Mouse (Mus musculus) kidney, adult 2 months (tissue): ENCODE measurements around the gene Hsd17b6.

ENCODE experiments used
- CTCF ChIP-seq: fragments of 200-500 bp; conservative IDR thresholded peaks from 2 replicates; pipeline ENCODE4 v1.5.1; 2011; ENCODE audit warnings: low read depth, mild to moderate bottlenecking, control low read depth, low read length, moderate library complexity, mixed read lengths; ENCODE audit not compliant: insufficient read depth, insufficient read length
- POLR2A ChIP-seq: fragments of 200-500 bp; IDR thresholded peaks from one replicate; pipeline ENCODE4 v1.6.1; 2011; ENCODE audit warnings: low read depth, low read length, control low read depth

GRCm38 (mm10) chr10:128037921-128038320 lies 30.5 kb upstream of the Hsd17b6 start:
- TF ChIP-seq CTCF (no peak), POLR2A (no peak)
